Comparison of ENCODE assay signal across 23 mouse cellular contexts in genomic region chr15:102048006-102048405, GRCm38 (mm10). TPM values are rescaled to one million over a fixed set of nuclear protein-coding genes. Genes with fewer than 3 reads are reported as not detected.
DNase-seq lines count a peak whose midpoint lies in the region; ATAC-seq lines count a peak whose summit lies in the region.
"Had no signal": no experiment of that assay in that cellular context is flagged by ENCODE, and none has a peak within 500 bp of the region (broad histone marks: within the 10 kb centered on the region; RNA-seq: fewer than 3 reads in every experiment).

No protein-coding gene starts in this region.

- H3K27ac ChIP-seq in kidney, embryonic 16.5 days (ENCODE audit: low read length): no peak overlapping the region

- H3K9ac ChIP-seq in kidney, embryonic 16.5 days (replicated peaks; ENCODE audit: low read length): no peak overlapping the region

- H3K4me1 ChIP-seq in kidney, embryonic 16.5 days (ENCODE audit: insufficient read depth, low read length): 0 out of 2 replicates have a peak, but pooled peaks cover 2% of the 10 kb centered on the region

- no peak for ATAC-seq in kidney, embryonic 16.5 days (ENCODE audit: low FRiP score, low TSS enrichment)
- ATAC-seq: activated CD4-positive, CD25-positive, alpha-beta regulatory T cell, adult 4 months; CD4-positive, CD25-positive, alpha-beta regulatory T cell, adult 4 months; Patski had no signal

- DNase-seq in heart, adult 11 months: peak; percentile 55
- no peak for DNase-seq in heart, adult 9 months (ENCODE audit: low spot score in 2 of 2)
- DNase-seq in NIH3T3 (ENCODE audit: low read depth) (peak; percentile 22), adipocyte (ENCODE audit: low spot score) (peak; percentile 84)
- DNase-seq in gonadal fat pad, adult 2 months (ENCODE audit: low read depth): peak; percentile 20
- DNase-seq in right cerebral cortex, adult 18-20 months: no peak
- DNase-seq in cerebellum, adult 9-11 months: no peak
- DNase-seq: adrenal gland, adult 2 months; adrenal gland, adult 8-10 months; adrenal gland, postnatal 10 days; adrenal gland, postnatal 14 days; adrenal gland, postnatal 25 days; adrenal gland, postnatal 36 days; B cell, adult 2 months; cerebellum, adult 11 months; cerebellum, adult 11-12 months; cerebellum, adult 18-20 months; cerebellum, adult 2 months had no signal

- no peaks in the 10 kb centered on the region for H3K9me3 ChIP-seq in kidney, embryonic 16.5 days (ENCODE audit: low read length)
- H3K9me3 ChIP-seq: G1E had no signal

- WGBS in kidney, embryonic 16.5 days: 88% methylated on average over 6 of the region's 6 CpGs

- no peak overlapping the region for H3K4me2 ChIP-seq in kidney, embryonic 16.5 days (replicated peaks; ENCODE audit: low read depth, low read length)

- H3K4me3 ChIP-seq in kidney, embryonic 16.5 days (ENCODE audit: low read length): no peak overlapping the region

- 0 out of 2 replicates have a peak, but pooled peaks cover 2% of the 10 kb centered on the region for H3K27me3 ChIP-seq in kidney, embryonic 16.5 days (ENCODE audit: insufficient read depth, low read length)
- H3K27me3 ChIP-seq: Patski had no signal

- no peaks in the 10 kb centered on the region for H3K36me3 ChIP-seq in kidney, embryonic 16.5 days (ENCODE audit: insufficient read depth, low read length)
- H3K36me3 ChIP-seq: G1E had no signal

RNA-seq across cellular contexts. Expression of gene Krt18, which starts 20.0 kb away (rescaled TPM):
- polyA plus RNA-seq in gonadal fat pad, adult 2 months (2012; rRNA removed): 184 and 254 TPM in 2 replicates
- 216 and 223 TPM in 2 replicates for polyA plus RNA-seq in kidney, embryonic 16.5 days (2015; fragmentation: Nextera tagmentation; extraction: Ambion mirVana)
- polyA plus RNA-seq: activated CD4-positive, CD25-positive, alpha-beta regulatory T cell, adult 4 months; G1E had no signal

RNA-seq across cellular contexts. Expression of gene Eif4b, which starts 25.6 kb away (rescaled TPM):
- 72.3 and 133 TPM in 2 replicates for polyA plus RNA-seq in gonadal fat pad, adult 2 months (2012; rRNA removed)
- polyA plus RNA-seq in kidney, embryonic 16.5 days (2015; fragmentation: Nextera tagmentation; extraction: Ambion mirVana): 137 and 140 TPM in 2 replicates

RNA-seq across cellular contexts. Expression of gene Krt8, which starts 43.7 kb away (rescaled TPM):
- 186 and 255 TPM in 2 replicates for polyA plus RNA-seq in gonadal fat pad, adult 2 months (2012; rRNA removed)
- polyA plus RNA-seq in kidney, embryonic 16.5 days (2015; fragmentation: Nextera tagmentation; extraction: Ambion mirVana): 267 and 282 TPM in 2 replicates
- polyA plus RNA-seq: activated CD4-positive, CD25-positive, alpha-beta regulatory T cell, adult 4 months; G1E had no signal

RNA-seq across cellular contexts. Expression of gene Tns2, which starts 52.2 kb away (rescaled TPM):
- polyA plus RNA-seq in gonadal fat pad, adult 2 months (2012; rRNA removed): 92.6 and 151 TPM in 2 replicates
- polyA plus RNA-seq in kidney, embryonic 16.5 days (2015; fragmentation: Nextera tagmentation; extraction: Ambion mirVana): 51.2 and 56.3 TPM in 2 replicates

Comparison
In these comparisons a context has a peak if more than half of its experiments do, and no peak if none do; other contexts are left out.
1. DNase-seq: peak in heart, adult 11 months (single experiment), NIH3T3 (single experiment), adipocyte (single experiment) and gonadal fat pad, adult 2 months (single experiment); none in heart, adult 9 months (0 of 2), right cerebral cortex, adult 18-20 months (single experiment) and cerebellum, adult 9-11 months (single experiment).